Mouse (Mus musculus) spleen, adult 2 months (tissue): ENCODE results near the gene Nck2.

Experiments
- CTCF ChIP-seq: fragments of 200-500 bp; IDR thresholded peaks from 2 replicates; pipeline ENCODE4 v1.5.1; 2011; ENCODE audit warnings: mild to moderate bottlenecking, inconsistent platforms; ENCODE audit not compliant: insufficient read depth, insufficient read length, insufficient replicate concordance; ENCODE audit errors: extremely low read depth
- POLR2A ChIP-seq: fragments of 200-500 bp; IDR thresholded peaks from 2 replicates; pipeline ENCODE4 v1.6.1; 2011; ENCODE audit warnings: low read depth, low read length, inconsistent platforms

GRCm38 (mm10) chr1:43470421-43471179 is 26.2 kb downstream of the Nck2 start:
- TF ChIP-seq CTCF (no peak), POLR2A (no peak)
